Mouse (Mus musculus) adrenal gland, postnatal 10 days (tissue): Measurements from ENCODE around the gene Zfp53. TPM values are rescaled to one million over a fixed set of nuclear protein-coding genes. Genes with fewer than 3 reads are reported as not detected.

Source experiments
- DNase-seq: peaks from one replicate; pipeline ENCODE4 v3.0.0; 2021; ENCODE audit warnings: mixed read lengths
- total RNA-seq, 2 experiments: library from RNA; stranded (reverse); gene quantifications; 2 replicates each; pipeline ENCODE4 v1.2.3; 2021

Gene Zfp53
- total RNA-seq, 2 experiments from 2014 or later, result 4.1 to 6.3 TPM

DNA sequence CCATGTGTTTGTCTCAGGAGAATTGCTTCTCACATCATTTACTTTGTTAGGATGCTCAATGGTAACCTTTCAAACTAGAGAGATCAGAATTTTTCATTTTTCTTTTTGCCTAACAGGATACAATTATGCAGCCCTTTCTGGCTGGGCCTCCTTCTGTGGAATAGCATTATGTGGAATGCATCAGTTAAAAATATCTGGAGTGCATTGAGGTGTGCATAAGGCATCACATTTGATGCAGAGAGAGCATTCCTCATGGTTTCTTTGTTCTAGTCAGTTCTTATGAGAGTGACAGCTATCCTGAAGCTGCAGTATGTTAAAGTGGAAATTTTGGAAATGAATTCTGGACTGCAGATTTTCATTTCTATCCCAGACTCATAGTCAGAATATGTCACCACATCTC, 37.5 kb downstream of the Zfp53 start:
- DNase-seq, result no peak

DNA sequence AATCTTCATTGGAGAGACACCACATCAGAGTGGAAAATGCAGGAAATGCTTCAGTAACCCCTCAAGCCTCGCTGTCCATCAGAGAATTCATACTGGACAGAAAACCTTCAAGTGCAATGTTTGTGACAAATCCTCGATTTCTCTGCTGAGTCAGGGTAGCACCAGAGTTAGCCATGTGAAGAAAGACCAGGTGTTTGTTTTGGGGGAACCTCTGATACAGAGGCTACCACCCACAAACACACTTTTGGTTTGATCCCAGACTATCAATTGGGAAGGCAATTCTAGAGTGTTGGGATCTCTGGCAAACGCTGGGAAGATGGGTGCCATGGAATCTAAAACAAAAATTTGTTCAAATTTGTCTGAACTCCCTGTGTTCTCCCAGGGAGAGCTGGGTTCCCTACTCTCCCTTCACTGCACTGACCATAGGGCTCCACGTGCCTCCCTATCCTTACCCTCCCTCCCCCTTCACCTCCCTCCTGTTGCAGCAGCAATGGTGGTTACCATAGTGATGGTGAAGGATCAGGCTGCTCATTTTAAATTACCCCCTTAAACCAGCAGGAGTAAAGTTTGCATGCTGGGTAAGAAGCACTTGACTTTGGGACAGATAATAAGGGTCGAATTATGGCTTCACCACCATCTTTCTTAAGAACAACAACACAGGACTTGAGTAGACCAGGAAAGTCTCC, 42.0 kb downstream of the Zfp53 start:
- DNase-seq, result no peak

DNA sequence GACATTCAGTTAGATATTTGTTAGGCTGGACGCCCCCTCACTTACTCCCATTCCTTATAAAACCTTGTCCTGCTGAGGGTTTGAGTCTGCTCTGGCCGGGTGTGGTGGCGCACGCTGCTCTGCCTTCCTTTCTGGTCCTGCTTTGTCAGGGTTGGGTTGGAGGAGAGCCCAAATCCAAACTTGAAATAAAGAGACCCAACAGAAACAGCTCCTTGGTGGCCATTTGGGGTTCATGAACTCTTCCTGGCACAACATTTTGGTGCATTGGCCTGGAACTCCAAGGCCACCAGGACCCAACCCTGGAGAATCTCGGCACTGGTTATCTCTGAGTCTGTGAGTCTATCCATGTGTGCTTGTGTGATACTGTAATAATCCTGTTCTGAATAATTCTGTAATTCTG, 42.8 kb downstream of the Zfp53 start:
- peak; percentile 42 for DNase-seq

DNA sequence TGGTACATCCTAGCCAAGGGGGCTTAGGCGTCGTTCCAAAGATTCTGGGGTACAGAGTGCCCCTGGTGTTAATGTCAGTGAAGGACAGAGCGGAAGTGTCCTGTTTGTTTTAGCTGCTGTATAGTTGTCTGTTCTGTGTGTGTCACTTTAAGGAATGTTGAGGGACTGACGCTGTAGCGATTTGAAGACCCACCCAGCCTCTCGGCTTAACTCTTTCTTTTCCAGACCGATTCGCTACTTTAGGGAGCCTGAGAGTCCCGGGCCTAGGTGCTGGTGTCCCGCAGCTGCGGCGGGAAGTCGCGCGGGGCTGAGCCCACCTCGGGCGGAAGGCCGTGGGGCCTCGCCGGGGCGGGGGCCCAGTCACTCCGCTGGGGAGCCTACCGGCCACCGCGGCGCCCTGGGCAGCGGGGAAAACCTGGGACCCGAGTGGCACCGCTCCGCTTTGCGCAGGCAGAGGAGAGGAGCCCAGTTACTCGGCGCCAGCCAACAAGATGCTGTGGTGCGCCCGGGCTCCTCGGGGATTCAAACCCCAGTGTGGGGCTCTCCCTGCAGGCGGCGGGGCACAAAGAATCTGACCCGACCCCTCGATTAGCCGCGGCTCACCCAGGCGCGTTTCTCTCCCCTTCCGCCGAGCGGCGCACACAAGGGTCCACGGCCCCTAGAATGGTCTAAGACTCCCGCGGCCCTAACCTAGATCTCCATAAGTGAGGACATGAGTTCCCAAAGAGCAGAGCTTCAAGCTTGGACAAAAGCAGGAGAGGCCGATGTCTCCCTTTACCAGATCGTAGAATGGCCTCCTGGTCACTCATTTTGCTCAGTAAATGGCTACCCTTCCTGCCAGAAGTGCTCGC, 43.5 kb downstream of the Zfp53 start:
- peak; percentile 80 for DNase-seq

DNA sequence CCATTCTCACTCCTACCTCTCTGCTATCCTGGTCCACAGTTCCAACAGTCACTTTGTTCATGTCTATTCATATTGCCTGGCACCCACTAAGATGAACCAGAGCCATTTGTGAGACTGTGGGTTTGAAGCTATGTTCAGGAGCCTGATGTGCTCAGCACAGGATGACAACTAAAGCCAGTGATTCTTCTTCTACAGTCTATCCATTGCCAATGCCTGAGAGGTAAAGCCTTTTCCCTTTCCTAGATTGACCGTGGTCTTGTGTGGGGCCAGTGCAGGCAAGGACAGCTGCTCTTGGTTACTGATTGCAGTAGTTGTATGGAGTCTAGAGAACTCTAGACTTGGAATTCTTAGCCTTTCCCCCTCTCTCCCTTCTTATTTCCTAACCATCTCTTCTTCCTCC, 45.2 kb downstream of the Zfp53 start:
- DNase-seq, result no peak

DNA sequence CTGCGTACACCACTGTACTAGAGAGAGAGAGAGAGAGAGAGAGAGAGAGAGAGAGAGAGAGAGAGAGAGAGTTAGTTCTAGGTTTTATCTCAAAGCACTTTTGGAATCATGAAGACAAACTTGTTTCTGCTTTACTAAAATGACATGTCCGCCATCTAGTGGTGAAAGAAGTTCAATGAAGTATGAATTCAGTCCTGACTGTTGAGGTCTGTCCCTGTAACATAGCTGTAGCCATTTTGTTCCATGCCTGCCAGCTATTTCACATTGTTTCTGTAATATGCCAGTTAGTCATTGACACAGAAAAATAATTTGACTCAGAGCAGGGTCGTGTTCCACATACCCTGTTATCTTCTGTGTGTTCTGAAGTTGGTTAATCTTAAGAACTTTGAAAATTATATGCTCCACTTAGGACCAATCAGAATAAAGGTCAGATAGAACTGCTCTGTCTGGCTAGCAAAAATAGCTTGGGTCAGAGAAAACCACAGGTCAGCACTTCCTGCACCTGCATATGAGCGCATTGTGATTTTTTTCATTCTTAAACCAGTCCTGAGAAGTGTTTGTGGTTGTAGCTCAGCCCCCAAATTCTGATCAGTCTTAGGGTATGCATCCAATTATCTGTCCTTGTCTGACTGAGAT, 45.8 kb downstream of the Zfp53 start:
- DNase-seq, result peak; percentile 42

DNA sequence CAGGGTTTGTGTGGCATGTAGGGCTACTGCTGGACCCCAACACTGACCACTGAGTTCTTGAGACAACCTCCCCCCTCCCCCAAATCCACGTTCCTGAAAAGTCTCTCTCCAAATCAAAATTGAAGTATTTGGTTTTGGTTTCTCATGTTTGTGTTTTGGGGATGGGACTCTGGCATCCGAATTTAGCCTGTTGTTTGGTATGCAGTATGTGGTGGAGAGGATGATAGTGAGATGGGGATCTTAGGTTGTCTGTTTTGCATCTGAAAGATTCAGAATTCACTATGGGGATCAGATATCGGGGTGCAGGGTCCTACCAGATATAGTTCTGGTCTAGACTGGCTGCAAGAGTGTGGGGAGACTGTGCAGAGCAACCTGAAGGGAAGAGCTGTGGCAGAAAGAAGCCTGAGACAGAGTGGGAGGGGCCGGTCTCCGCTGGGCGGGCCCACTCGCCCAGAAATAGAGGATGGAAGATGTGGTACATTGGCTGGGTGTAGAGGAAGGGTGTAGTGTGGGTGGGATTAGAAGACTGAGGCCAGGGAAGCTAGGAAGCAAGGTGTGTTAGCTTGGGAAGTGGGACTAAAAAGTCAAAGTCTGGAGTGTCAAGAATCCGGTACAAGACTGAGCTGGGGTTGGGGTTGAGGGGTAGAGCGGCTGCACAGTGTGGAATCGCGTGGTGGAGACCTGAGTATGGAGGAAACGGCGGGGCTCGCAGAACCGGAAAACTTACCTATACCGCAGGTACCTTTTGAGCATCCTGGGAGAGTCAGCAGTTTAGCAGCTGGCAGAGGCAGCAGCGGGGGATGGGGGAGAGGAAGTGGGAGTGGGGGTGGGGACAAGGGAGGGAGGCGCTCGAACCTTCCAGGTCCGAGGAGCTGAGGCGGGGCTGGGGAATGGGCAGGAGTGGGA, 46.6 kb downstream of the Zfp53 start, which contains the start of gene Zfp52:
Zfp52 (plus strand) TSS at position 444 of the 906 bp plus-strand sequence.
- DNase-seq, result peak; percentile 84

DNA sequence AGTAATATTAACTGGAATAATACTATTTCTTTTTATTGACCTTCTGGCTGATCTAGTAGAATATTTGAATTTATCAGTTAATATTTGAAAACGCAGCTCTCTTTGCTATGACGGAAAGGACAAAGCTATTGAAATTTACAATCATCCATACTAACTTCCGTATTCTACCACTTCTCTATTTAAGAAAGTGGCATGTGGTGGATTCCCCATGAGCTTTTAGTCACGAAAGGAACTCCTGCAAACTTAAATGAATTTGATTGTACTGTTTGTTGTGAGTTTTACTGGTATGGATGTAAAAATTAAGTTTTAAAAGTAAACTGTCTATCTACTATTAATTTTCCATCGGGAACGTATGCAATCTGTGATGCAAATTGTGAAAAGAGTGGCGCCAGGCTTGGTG, 47.3 kb downstream of the Zfp53 start:
- no peak for DNase-seq

DNA sequence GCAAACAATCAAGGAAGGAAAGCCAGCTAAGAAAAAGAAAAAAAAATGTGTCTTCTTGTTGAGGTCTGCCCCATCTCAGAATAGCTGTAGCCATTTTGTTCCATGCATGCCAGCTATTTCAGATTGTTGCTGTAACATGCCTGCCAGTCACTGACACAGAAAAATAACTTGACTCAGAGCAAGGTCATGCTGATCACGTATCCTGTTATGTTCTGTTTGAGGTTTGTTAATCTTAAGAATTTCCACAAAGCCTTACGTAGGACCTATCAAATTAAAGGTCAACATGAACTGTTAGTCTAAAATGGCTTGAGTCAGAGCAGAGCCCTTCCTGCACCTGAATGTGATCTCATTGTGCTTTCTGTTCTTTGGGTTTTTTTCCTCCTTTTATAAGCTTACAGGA, 47.9 kb downstream of the Zfp53 start:
- peak; percentile 28 for DNase-seq

DNA sequence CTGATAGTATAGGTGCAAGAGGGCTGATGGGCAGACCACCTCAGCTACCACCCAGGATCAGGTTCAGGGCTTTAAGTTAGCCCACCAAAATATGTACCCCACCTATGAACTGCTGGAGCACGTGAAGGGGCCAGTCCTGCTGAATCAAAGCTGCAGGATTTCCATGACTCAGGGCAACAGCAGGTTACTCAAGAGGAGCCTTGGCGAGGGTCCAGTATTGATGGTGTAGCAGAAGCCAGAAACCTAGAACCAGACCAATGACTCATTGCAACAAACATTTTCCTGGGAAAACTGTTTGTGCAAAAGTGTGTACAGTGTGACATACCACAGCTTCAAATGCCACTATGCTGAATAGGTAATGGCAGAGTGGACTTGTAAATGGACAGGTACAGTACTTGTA, 69.0 kb downstream of the Zfp53 start:
- peak; percentile 70 for DNase-seq

Other genes starting within 250 kb of the Zfp53 start
- not detected for gene Vmn1r235, start 232.6 kb upstream of the Zfp53 start, total RNA-seq
- not detected for gene Vmn1r236, start 206.1 kb upstream of the Zfp53 start, total RNA-seq
- not detected for gene Vmn1r237, start 177.1 kb upstream of the Zfp53 start, total RNA-seq
- 1 to 10 TPM; 2.6 to 3.6 TPM for gene Zfp677, start 105.2 kb upstream of the Zfp53 start, total RNA-seq
- gene Zfp54, start 65.8 kb upstream of the Zfp53 start, total RNA-seq, result 1 to 10 TPM; 1.5 to 2.2 TPM
- gene Zfp51, start 38.6 kb upstream of the Zfp53 start, total RNA-seq, result 1 to 10 TPM; 6.8 to 7.0 TPM
- gene Zfp52, start 46.5 kb downstream of the Zfp53 start, total RNA-seq, result 10 to 100 TPM; 20.0 to 23.6 TPM
- gene Zfp948, start 78.0 kb downstream of the Zfp53 start, total RNA-seq, result 10 to 100 TPM; 10.3 to 11.4 TPM
- 1 to 10 TPM; 5.1 to 5.5 TPM for gene Zfp983, start 161.6 kb downstream of the Zfp53 start, total RNA-seq
- gene Gm10226, start 202.9 kb downstream of the Zfp53 start, total RNA-seq, result 1 to 10 TPM; 3.9 to 4.9 TPM
- gene Zfp760, start 218.7 kb downstream of the Zfp53 start, total RNA-seq, result 1 to 10 TPM; 4.7 to 8.3 TPM
- 10 to 100 TPM in 1 of 2 experiments, 1 to 10 TPM in 1; 9.7 to 12.6 TPM for gene Zfp229, start 241.8 kb downstream of the Zfp53 start, total RNA-seq